Mouse (Mus musculus) G1E (cell line): ENCODE results near the gene Prodh2. TPM values are rescaled to one million over a fixed set of nuclear protein-coding genes. Genes with fewer than 3 reads are reported as not detected.
A peak's percentile ranks its signal among the peaks of the same experiment; 100 is the strongest.

Experiments used
- ATAC-seq: 2 replicates; pipeline ENCODE4 v1.8.0; 2016; ENCODE audit warnings: mild to moderate bottlenecking; ENCODE audit not compliant: insufficient number of reproducible peaks, poor library complexity, low FRiP score, severe bottlenecking; ENCODE audit errors: extremely low read depth
- DNase-seq: peaks from one replicate; pipeline ENCODE4 v3.0.0; 2012; ENCODE audit warnings: low spot score
- H3K27me3 ChIP-seq: 2 replicates; pipeline ENCODE4 v1.6.1; 2012; ENCODE audit warnings: mild to moderate bottlenecking, low read length, inconsistent platforms; ENCODE audit not compliant: insufficient read depth
- H3K36me3 ChIP-seq: replicated peaks from 2 replicates; pipeline ENCODE3; 2012; ENCODE audit warnings: mild to moderate bottlenecking, inconsistent platforms
- H3K4me1 ChIP-seq: 2 replicates; pipeline ENCODE4 v1.6.1; 2012; ENCODE audit warnings: low read depth, low read length, inconsistent platforms, mixed read lengths; ENCODE audit not compliant: insufficient read depth
- H3K4me3 ChIP-seq: 2 replicates; pipeline ENCODE4 v1.5.1; 2012; ENCODE audit warnings: low read depth, mild to moderate bottlenecking, inconsistent platforms, low read length, moderate library complexity, mixed read lengths
- H3K9me3 ChIP-seq: replicated peaks from 2 replicates; pipeline ENCODE4 v1.6.1; 2012; ENCODE audit warnings: inconsistent platforms
- CTCF ChIP-seq: IDR thresholded peaks from 2 replicates; pipeline ENCODE4 v1.5.1; 2012; ENCODE audit warnings: low read depth, low read length, inconsistent platforms, mixed read lengths
- GATA1 ChIP-seq: IDR thresholded peaks from 2 replicates; pipeline ENCODE4 v1.6.1; 2012; ENCODE audit warnings: borderline replicate concordance, low read length, inconsistent platforms, mixed read lengths
- GATA2 ChIP-seq: IDR thresholded peaks from 2 replicates; pipeline ENCODE4 v1.6.1; 2012; ENCODE audit warnings: low read depth, low read length, inconsistent platforms, borderline replicate concordance
- POLR2AphosphoS5 ChIP-seq: IDR thresholded peaks from 2 replicates; pipeline ENCODE4 v1.6.1; 2012; ENCODE audit warnings: low read depth, low read length, inconsistent platforms; ENCODE audit not compliant: insufficient replicate concordance
- TAL1 ChIP-seq: conservative IDR thresholded peaks from 2 replicates; pipeline ENCODE4 v1.6.1; 2012; ENCODE audit warnings: low read depth, low read length, inconsistent platforms, mixed read lengths
- polyA plus RNA-seq: library from polyadenylated mRNA; stranded (reverse); fragments of >175 nt; gene quantifications from 2 replicates; pipeline ENCODE4 v1.2.3, GENCODE M21; 2012
- total RNA-seq, 2 experiments: library from RNA; stranded (forward) in 1 of 2; stranded (reverse) in 1 of 2; fragments of 200-1000 nt in 1 of 2; fragments of >200 nt in 1 of 2; fragmentation: Nextera tagmentation in 1 of 2; gene quantifications; 2 replicates each; pipeline ENCODE4 v1.2.3; 2014 to 2017

Gene Prodh2
- total and polyA plus RNA-seq, 3 experiments = not detected

DNA sequence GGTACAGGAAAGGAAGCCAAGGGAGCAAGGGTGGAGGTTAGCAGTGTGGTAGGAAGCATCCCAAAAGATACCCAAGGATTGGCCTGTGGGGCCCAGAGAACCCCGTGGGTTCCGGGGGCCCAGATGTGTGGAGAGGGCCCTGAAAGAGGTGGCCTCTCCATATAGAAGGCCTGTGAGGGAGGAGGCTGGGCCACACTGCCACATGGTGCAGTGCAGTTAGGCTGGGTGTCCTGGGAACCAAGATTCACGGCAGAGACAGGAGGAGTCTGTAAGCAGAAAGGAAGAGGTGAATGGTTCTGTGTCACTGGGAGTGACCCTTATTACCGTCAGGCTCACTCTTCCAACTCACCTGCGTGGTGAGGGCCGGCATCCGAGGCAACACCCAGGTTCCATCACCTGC is 47.1 kb downstream of the Prodh2 start:
- Histone ChIP-seq H3K4me1 (peaks cover 28% of the 10 kb centered on the region), H3K36me3 (peaks cover 60% of the 10 kb centered on the region), H3K4me3 (no peak overlapping the region), H3K27me3 (no peaks in the 10 kb centered on the region), H3K9me3 (no peaks in the 10 kb centered on the region)
- DNase-seq (no peak), ATAC-seq (no peak)
- no peak for TF ChIP-seq GATA2
- TF ChIP-seq CTCF = no peak
- TF ChIP-seq GATA1 = no peak
- no peak for TF ChIP-seq POLR2AphosphoS5
- TF ChIP-seq TAL1 = no peak

DNA sequence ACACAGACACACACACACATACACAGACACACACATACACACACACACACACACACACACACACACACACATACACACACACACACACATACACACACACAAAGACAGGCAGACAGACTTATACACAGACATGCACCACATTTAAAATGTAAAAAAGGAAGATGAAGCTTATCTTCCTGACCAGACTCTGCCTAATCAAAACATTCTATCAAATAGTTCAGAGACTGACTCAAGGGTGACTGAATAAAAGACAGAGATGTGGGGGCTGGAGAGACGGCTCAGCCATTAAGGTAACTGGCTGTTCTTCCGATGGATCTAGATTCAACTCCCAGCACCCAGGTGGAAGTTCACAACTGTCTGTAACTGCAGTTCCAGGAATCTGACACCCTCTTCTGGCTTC is 50.9 kb downstream of the Prodh2 start:
- Histone ChIP-seq H3K4me1 (peaks cover 30% of the 10 kb centered on the region), H3K4me3 (no peak overlapping the region), H3K27me3 (no peaks in the 10 kb centered on the region), H3K9me3 (no peaks in the 10 kb centered on the region), H3K36me3 (peaks cover 73% of the 10 kb centered on the region)
- no peak for TF ChIP-seq CTCF
- TF ChIP-seq TAL1 = peak; percentile 69
- TF ChIP-seq GATA1 = no peak
- no peak for TF ChIP-seq POLR2AphosphoS5
- ATAC-seq (peak; percentile 84), DNase-seq (peak; percentile 58)

DNA sequence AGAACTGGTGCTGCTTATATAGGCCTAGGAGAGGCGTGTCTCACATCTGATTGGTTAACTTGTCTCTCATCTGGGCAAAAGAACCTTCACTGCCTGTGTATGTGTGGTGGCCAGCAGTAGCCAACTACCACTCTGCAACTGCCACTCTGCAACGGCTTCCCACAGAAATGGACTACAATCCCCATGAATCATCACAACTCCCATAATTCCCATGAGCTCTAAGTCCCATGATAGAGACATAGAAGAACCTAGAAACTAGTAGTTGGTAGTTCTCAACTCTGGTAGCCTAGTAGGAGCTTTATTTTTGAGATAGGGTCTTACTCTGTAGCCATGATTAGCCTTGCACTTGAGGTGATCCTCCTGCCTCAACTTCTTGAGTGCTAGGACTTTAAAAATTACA is 56.5 kb downstream of the Prodh2 start:
- DNase-seq (no peak), ATAC-seq (no peak)
- Histone ChIP-seq H3K27me3 (no peaks in the 10 kb centered on the region), H3K9me3 (no peaks in the 10 kb centered on the region), H3K4me1 (peaks cover 48% of the 10 kb centered on the region), H3K4me3 (no peak overlapping the region), H3K36me3 (peaks cover 62% of the 10 kb centered on the region)
- no peak for TF ChIP-seq GATA1
- no peak for TF ChIP-seq CTCF

DNA sequence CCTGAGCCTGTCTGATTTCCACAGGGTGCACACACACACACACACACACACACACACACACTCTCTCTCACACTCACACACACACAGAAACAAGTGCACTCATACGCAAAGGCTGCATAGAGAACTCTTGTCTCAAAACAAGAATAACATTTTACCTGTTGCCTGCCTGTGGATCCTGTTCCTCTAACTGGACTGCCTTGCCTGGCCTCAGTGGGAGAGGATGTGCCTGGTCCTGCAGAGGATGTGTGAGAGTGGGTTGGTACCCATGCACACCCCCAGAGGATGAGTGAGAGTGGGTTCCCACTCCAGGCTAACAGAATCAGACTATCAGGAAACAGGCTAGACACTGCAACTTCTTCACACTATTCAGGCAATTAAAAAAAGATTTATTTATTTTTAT is 57.2 kb downstream of the Prodh2 start:
- no peaks in the 10 kb centered on the region for H3K9me3 ChIP-seq
- no peak for TF ChIP-seq GATA2
- no peak for TF ChIP-seq TAL1
- no peak for TF ChIP-seq POLR2AphosphoS5
- no peak for TF ChIP-seq GATA1
- TF ChIP-seq CTCF = no peak
- no peak overlapping the region for H3K4me3 ChIP-seq
- peaks cover 43% of the 10 kb centered on the region for H3K4me1 ChIP-seq
- peaks cover 66% of the 10 kb centered on the region for H3K36me3 ChIP-seq
- H3K27me3 ChIP-seq = no peaks in the 10 kb centered on the region
- DNase-seq (no peak), ATAC-seq (no peak)

DNA sequence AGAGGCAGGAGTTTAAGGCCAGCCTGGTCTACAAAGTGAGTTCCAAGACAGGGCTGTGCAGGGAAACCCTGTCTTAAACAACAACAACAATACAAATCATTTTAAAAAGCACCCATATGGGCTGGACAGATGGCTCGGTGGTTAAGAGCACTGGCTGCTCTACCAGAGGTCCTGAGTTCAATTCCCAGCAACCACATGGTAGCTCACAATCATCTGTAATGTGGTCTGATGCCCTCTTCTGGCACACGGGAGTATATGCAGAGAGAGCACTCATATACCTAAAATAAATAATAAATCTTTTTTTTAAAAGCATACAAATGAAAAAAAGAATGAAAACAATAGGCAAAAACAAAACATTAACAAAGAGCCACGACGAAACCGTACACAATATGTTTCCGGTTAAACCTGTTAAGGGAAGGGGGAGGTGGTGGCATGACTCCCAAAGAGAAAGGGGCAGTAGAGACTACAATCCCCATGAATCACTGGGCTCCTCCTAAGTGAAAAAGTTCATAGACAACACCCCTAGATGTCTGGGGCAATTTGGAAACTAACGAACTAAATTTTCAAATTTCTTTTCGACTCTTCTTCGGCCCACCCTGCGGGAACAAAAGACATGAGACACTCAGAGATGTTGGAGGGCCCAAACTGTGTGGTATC is 58.2 kb downstream of the Prodh2 start:
- Histone ChIP-seq H3K4me3 (peak overlapping the region; percentile 78), H3K36me3 (peaks cover 66% of the 10 kb centered on the region), H3K4me1 (peaks cover 35% of the 10 kb centered on the region), H3K9me3 (no peaks in the 10 kb centered on the region), H3K27me3 (no peaks in the 10 kb centered on the region)
- TF ChIP-seq GATA1 (no peak), CTCF (no peak), TAL1 (no peak), GATA2 (no peak), POLR2AphosphoS5 (no peak)
- DNase-seq = no peak
- ATAC-seq = peak; percentile 45; the same call in 1 of the 2 replicates

DNA sequence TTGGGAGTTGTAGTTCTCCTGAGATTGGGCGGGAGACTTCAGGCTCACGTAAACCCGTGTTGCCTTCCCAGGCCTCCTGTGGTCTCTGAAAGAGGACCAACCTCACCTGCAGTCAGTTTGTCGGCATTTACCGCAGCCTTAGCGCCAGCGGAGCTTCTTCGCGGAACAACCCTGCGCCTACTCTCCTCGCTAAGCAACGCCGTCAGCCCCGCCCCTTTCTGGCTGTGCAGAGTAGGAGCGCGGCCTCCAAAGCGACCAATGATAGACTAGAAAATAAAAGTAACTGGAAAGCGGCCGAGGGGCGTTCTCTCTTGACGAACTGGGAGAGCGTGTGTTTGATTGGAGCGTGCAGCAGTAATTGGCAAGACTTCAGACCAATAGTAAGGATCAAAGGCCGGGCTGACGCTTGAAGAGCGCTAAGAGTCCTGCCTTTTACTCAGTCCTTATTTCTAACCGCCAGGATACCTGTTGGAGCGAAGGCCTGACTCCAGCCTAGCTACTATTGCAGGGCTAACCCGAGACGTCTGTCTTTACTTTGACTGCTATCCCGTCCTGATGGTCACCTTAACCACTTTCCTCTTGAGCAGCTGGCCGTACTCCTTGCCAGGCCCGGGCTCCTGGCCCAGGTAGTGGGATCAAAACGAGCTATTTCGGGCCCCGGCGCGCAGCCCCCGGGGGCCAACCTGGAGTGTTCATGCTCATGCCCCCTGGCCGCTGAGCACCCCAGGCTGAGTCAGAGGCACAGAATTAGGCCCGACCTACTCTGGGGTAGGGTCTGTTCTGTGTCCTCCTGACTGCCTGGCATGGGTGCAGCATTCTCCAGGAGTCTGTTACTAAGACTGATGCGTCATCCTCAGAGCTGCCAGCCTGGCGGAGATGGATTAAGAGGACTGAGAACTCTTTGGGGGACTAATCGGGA is 58.9 kb downstream of the Prodh2 start, which contains the start of the genes Hspb6 and Proser3:
Gene Hspb6, plus strand, starts transcription at position 77 of the 919 bp plus-strand sequence.
Gene Proser3, minus strand, starts transcription at position 198 of the 919 bp plus-strand sequence.
- peak within 1 kb of the TSS; percentile 78 for H3K4me3 ChIP-seq
- 0 out of 2 replicates have a peak, but pooled peaks have one; percentile 60 for TF ChIP-seq POLR2AphosphoS5
- no peak for TF ChIP-seq TAL1
- peaks cover 70% of the 10 kb centered on the region for H3K36me3 ChIP-seq
- H3K4me1 ChIP-seq = peaks cover 35% of the 10 kb centered on the region
- H3K27me3 ChIP-seq = no peaks in the 10 kb centered on the region
- H3K9me3 ChIP-seq = no peaks in the 10 kb centered on the region
- DNase-seq = peak; percentile 96
- ATAC-seq = peak; percentile 94
